Mouse (Mus musculus): Measurements from ENCODE around the gene Fut2.

DNA sequence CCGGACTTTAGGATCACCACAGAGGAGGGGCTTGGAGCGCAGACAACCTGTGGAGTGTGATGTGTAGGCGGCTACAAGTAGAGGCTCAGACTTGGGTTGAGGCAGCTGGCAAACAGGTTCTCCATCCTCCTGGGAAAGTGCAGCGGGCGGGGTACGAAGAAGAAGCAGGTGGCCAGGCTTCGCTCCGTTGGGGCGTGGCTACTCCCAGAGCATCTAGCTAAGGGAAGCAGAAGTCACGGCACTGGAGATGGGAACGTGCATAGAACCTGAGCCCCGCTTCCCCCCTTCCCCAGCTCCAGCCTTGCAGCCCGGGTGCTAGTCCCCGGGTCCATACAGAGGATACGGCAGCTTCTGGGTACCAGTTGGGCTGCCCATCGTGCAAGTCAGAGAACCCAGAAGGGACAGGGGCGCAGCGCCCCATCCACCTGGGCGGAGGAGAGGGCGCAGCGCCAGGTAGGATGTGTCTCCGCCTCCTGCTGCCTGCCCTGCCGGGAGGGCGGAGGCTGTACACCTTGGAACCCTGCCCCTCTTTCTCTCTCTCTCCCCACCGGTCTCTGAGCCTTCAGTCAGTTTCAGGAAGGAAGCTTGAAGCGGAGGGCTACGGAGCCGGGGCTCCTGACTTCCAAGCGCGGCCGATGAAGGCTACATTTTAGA is 49.0 kb downstream of the Fut2 start, which contains the start of gene Fut1:
- TF ChIP-seq CTCF (IDR thresholded peaks at IDR 0.05; ENCODE audit: control insufficient read depth, insufficient read depth, insufficient read length) (no peak), CEBPB (IDR thresholded peaks at IDR 0.05; ENCODE audit: low read depth) (no peak), MAX (IDR thresholded peaks at IDR 0.05) (no peak)

All from C2C12 (cell line).